Mouse (Mus musculus) intestine, embryonic 14.5 days (tissue): Measurements from ENCODE around the gene Gm49510. TPM values are rescaled to one million over a fixed set of nuclear protein-coding genes. Genes with fewer than 3 reads are reported as not detected.

Source experiments
- ATAC-seq: fragments of 200-750 bp; cut with Nextera tagmentation; replicated peaks from 2 replicates; pipeline ENCODE4 v1.8.0; 2017; ENCODE audit warnings: low read depth, moderate number of reproducible peaks, moderate TSS enrichment, moderate library complexity; ENCODE audit not compliant: low FRiP score, low TSS enrichment
- DNase-seq: peaks from one replicate; pipeline ENCODE4 v3.0.0-alpha.2; 2018; ENCODE audit warnings: low spot score
- H3K27ac ChIP-seq: fragments of 300-500 bp; sonication (generic); 2 replicates; pipeline ENCODE4 v1.5.1; 2014; ENCODE audit warnings: low read depth, mild to moderate bottlenecking, control low read depth
- H3K27me3 ChIP-seq: fragments of 300-500 bp; sonication (generic); replicated peaks from 2 replicates; pipeline ENCODE4 v1.6.1; 2014; ENCODE audit warnings: low read length, control low read depth; ENCODE audit not compliant: control insufficient read depth, insufficient read depth
- H3K36me3 ChIP-seq: fragments of 300-500 bp; sonication (generic); 2 replicates; pipeline ENCODE4 v1.6.1; 2014; ENCODE audit warnings: low read length, control low read depth; ENCODE audit not compliant: control insufficient read depth, insufficient read depth
- H3K4me1 ChIP-seq: fragments of 300-500 bp; sonication (generic); replicated peaks from 2 replicates; pipeline ENCODE4 v1.6.1; 2014; ENCODE audit warnings: low read length, control low read depth, mixed read lengths; ENCODE audit not compliant: control insufficient read depth, insufficient read depth
- H3K4me2 ChIP-seq: fragments of 300-500 bp; sonication (generic); 2 replicates; pipeline ENCODE4 v1.6.1; 2014; ENCODE audit warnings: low read length
- H3K4me3 ChIP-seq: fragments of 300-500 bp; sonication (generic); 2 replicates; pipeline ENCODE4 v1.5.1; 2014; ENCODE audit warnings: low read depth, low read length, control low read depth, mixed read lengths
- H3K9ac ChIP-seq: fragments of 300-500 bp; sonication (generic); 2 replicates; pipeline ENCODE4 v1.6.1; 2014; ENCODE audit warnings: mild to moderate bottlenecking, low read length
- H3K9me3 ChIP-seq: fragments of 300-500 bp; sonication (generic); 2 replicates; pipeline ENCODE4 v1.6.1; 2016; ENCODE audit warnings: low read length, control low read depth; ENCODE audit not compliant: control insufficient read depth
- WGBS: fragments of 180-500 bp; shearing (Covaris S2); extraction: QIAGEN DNeasy Blood & Tissue Kit; methylation state at CpG from one replicate; pipeline ENCODE4 v1.1.7; 2014; 5-methylcytosine and 5-hydroxymethylcytosine counted together
- polyA plus RNA-seq: library from polyadenylated mRNA; unstranded; fragments of >200 nt; fragmentation: Nextera tagmentation; extraction: Ambion mirVana; gene quantifications from 2 replicates; pipeline ENCODE4 v1.2.1, GENCODE M21; 2014

The Gm49510 gene
- polyA plus RNA-seq, 1 experiment from 2014 or later, result 0.62 TPM

DNA sequence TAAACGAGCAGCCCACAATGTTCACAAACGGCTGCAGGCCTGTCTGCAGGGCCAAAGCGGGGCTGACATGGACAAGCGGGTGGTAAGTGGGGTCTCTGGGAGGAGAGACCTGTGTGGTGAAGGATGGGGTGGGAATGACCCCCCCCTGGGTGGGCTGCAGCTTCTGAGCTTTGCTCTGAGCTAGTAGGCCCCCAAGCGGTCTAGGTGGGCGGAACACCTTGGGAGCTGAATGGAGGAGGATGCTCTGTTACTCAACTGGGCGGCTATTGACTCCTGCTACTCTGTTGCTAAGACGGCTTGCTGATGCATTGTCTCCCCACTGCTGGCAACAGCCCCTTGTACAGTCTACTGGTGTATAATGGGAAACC, 1.9 kb downstream of the Gm49510 start:
- Histone ChIP-seq H3K27ac (peak overlapping the region; percentile 48; the same call in 1 of the 2 replicates), H3K36me3 (peaks cover 37% of the 10 kb centered on the region), H3K4me3 (peak overlapping the region; percentile 78), H3K4me1 (peaks cover 29% of the 10 kb centered on the region), H3K4me2 (peak overlapping the region; percentile 71), H3K9me3 (no peaks in the 10 kb centered on the region), H3K9ac (no peak overlapping the region), H3K27me3 (no peaks in the 10 kb centered on the region)
- ATAC-seq (no peak), DNase-seq (peak; percentile 61)
- WGBS, result 46% methylated on average over 8 of the region's 8 CpGs

DNA sequence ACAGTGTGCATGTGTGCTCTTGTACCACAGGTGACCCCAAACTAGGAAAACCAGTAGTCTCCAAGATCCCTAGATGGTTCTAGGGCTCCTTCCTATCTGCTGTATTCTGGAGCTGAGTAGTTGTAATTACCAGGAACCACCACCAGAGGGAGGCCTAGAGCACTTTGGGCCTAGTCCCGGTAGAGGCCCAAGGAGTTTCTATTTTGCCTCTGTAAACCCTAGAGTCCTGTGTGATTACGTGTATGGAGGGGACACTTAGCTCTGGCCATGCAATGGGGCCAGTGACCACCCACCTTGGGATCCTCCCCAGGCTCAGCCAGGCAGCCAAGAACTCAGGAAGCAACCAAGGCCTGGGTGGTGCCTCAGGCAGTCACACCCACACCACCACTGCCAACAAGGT, 3.8 kb downstream of the Gm49510 start:
- no peak overlapping the region for H3K4me2 ChIP-seq

DNA sequence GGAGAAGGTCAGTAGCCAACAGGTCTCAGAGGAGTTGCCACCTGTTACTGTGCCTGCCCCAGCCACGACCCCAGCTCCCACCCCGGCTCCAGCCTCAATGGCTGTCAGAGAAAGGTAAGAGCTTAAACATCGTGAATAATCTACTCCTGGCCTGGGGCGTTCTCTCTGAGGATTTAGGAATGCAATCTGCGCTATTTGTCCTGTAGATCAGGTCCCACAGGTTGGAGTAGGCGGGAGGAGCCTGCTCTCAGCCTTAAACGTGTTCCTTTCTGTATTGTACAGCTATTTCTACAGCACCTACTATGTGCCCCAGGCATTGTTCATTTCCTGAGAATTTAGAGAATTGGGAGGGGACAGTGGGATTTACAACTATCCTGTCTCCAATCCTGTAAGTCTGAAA, 8.9 kb downstream of the Gm49510 start:
- H3K9ac ChIP-seq, result no peak overlapping the region
- no peak for DNase-seq
- 76% methylated on average over 7 of the region's 7 CpGs for WGBS
- H3K4me2 ChIP-seq, result no peak overlapping the region
- no peaks in the 10 kb centered on the region for H3K9me3 ChIP-seq
- no peaks in the 10 kb centered on the region for H3K4me1 ChIP-seq
- no peak for ATAC-seq
- H3K27ac ChIP-seq, result no peak overlapping the region
- H3K27me3 ChIP-seq, result no peaks in the 10 kb centered on the region
- peaks cover 93% of the 10 kb centered on the region for H3K36me3 ChIP-seq
- H3K4me3 ChIP-seq, result no peak overlapping the region

More for the DNA sequence above, 3.8 kb downstream of the Gm49510 start:
- WGBS, result 8% methylated on average over 2 of the region's 2 CpGs
- Histone ChIP-seq H3K9ac (no peak overlapping the region), H3K4me1 (peaks cover 24% of the 10 kb centered on the region), H3K9me3 (no peaks in the 10 kb centered on the region), H3K4me3 (no peak overlapping the region), H3K27me3 (no peaks in the 10 kb centered on the region), H3K36me3 (peaks cover 56% of the 10 kb centered on the region), H3K27ac (no peak overlapping the region)
- ATAC-seq (no peak), DNase-seq (peak; percentile 92)

DNA sequence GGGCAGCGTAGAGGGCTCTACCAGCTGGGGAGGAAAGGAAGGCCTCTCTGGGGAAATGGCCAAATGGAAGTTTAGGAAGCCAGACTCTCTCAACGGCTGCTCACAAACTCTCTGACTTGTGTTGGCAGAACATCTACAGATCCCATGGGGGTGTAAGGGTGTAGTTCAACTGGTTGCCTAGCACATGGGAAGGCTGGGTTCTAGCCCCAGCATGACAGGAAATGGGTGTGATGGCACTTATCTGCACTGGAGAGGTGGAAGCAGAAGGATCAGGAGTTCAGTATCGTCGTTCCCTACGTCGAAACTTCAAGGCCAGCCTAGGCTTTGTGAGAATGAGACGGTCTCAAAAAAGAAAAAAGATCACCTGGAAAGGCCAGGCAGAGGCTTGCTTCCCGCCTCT, 9.5 kb downstream of the Gm49510 start:
- Histone ChIP-seq H3K27ac (no peak overlapping the region), H3K4me3 (no peak overlapping the region), H3K36me3 (peaks cover 87% of the 10 kb centered on the region), H3K9ac (no peak overlapping the region), H3K27me3 (no peaks in the 10 kb centered on the region), H3K4me1 (no peaks in the 10 kb centered on the region), H3K9me3 (no peaks in the 10 kb centered on the region), H3K4me2 (no peak overlapping the region)
- DNase-seq (no peak), ATAC-seq (no peak)
- WGBS, result 88% methylated on average over 8 of the region's 8 CpGs

DNA sequence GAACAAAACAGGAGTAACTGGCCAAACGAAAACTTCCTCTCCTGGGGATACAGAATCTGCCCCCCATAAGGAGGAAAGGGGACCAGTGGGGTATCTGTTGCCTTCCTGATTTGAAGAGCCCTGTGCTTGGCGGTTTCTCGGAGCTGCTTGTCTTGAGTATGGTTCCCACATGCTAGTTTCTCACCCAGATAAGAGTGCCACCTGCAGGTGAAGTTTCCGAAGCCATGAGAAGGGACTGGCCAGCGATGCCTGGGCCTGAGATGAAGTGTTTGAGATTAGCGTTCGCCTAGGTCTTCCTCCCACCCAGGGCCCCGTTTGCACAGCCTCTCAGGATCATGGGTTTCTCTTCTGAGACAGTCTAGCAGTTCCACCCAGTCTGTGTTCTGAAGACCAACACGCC, 12.6 kb downstream of the Gm49510 start:
- ATAC-seq, result no peak
- H3K27me3 ChIP-seq, result no peaks in the 10 kb centered on the region
- no peaks in the 10 kb centered on the region for H3K9me3 ChIP-seq
- H3K36me3 ChIP-seq, result peaks cover 57% of the 10 kb centered on the region
- 35% methylated on average over 9 of the region's 9 CpGs for WGBS
- H3K27ac ChIP-seq, result no peak overlapping the region
- H3K4me3 ChIP-seq, result no peak overlapping the region
- DNase-seq, result no peak
- H3K4me2 ChIP-seq, result no peak overlapping the region
- H3K9ac ChIP-seq, result no peak overlapping the region
- peaks cover 24% of the 10 kb centered on the region for H3K4me1 ChIP-seq

DNA sequence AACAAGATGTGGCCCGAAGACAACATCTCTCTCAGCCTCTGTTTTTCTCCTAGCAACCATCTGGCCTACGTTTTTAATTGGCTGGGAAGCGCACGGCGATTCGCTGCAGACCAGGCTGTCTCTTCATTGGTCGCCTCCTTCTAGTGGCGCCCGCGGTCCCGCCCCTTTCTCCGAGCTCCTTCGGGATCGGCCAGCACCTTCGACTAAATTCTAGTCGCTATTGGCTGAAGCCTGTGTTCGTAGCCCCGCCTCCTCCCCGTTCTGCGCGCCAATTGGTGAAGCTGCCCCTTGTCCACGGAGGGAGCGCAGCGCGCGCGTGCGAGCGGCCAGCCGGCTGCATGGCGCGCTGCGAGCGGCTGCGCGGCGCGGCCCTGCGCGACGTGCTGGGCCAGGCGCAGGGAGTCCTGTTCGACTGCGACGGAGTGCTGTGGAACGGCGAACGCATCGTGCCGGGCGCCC, 14.2 kb downstream of the Gm49510 start, which contains the start of gene Pdxp:
Pdxp (plus strand) TSS at position 288 of the 459 bp plus-strand sequence.
- Histone ChIP-seq H3K27me3 (no peaks in the 10 kb centered on the region), H3K9me3 (no peaks in the 10 kb centered on the region), H3K4me2 (peak within 1 kb of the TSS; percentile 97), H3K4me1 (peaks cover 24% of the 10 kb centered on the region), H3K4me3 (peak within 1 kb of the TSS; percentile 71), H3K36me3 (peaks cover 44% of the 10 kb centered on the region), H3K9ac (peak within 1 kb of the TSS; percentile 69), H3K27ac (peak within 1 kb of the TSS; percentile 87)
- under 1% methylated on average over 51 of the region's 51 CpGs for WGBS
- peak; percentile 96 for DNase-seq
- ATAC-seq, result peak; percentile 92

DNA sequence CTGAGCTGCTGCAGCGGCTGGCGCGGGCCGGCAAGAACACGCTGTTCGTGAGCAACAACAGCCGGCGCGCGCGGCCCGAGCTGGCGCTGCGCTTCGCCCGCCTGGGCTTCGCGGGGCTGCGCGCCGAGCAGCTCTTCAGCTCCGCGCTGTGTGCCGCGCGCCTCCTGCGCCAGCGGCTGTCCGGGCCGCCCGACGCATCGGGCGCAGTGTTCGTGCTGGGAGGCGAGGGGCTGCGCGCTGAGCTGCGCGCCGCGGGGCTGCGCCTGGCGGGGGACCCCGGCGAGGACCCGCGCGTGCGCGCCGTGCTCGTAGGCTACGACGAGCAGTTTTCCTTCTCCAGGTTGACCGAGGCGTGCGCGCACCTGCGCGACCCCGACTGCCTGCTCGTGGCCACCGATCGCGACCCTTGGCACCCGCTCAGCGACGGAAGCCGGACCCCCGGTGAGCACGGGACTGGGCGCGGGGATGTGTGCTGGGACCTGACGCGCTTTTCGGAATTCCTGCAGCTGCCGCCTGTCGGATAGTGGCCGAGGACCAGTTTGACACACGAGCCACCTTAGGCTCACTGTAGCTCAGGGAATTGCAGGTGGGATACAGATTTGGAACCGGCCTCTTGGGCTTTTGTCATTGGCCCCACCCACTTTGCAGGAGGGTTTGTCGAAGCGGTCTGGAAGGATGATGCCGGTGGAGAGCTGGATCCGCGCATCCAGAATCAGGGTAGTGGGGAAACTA, 14.8 kb downstream of the Gm49510 start:
- peaks cover 43% of the 10 kb centered on the region for H3K36me3 ChIP-seq
- peaks cover 24% of the 10 kb centered on the region for H3K4me1 ChIP-seq
- H3K9me3 ChIP-seq, result no peaks in the 10 kb centered on the region
- no peaks in the 10 kb centered on the region for H3K27me3 ChIP-seq
- ATAC-seq (peak; percentile 57), DNase-seq (peak; percentile 73)
- peak overlapping the region; percentile 97 for H3K4me2 ChIP-seq
- peak overlapping the region; percentile 69 for H3K9ac ChIP-seq
- H3K4me3 ChIP-seq, result peak overlapping the region; percentile 71
- peak overlapping the region; percentile 87 for H3K27ac ChIP-seq
- under 1% methylated on average over 85 of the region's 87 CpGs for WGBS

DNA sequence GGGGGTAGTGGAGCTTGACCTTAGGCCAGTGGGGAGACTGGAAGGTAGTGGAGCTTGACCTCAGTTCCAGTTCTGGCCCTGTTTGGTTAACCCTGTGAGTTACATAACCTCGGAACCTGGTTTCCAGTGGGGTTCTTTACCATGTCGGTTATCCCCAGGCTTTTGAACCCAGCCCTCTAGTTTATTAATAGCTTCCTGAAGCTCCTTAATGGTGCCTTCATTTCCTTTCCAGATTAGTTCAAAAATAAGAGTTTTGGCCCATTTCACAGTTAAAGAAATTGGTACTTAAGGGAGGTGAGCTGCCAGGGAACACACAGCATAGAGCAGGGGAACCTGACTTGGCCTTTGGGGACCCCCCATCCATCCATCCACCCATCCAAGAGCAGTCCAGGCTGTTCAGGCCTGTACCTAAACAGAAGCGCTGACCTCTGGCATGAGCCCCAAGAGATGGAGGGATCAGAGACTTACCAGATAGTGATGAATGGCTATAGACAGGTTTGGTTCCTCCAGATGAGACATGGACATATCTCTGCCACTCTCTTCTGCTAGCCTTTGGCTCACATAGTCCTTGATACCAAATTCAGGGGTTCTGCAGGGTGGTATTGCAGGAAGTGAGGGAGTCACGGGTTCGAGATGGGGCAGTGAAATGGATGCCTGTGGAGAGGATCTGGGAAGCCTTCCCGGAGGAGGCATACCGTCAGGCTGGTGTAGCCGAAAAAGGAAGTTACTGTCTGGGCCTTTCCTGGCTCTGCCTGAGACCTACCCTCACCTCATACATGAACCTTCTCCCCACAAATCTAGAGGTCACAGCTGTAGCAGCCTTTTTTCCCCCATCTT, 15.6 kb downstream of the Gm49510 start:
- WGBS, result 54% methylated on average over 8 of the region's 8 CpGs
- Histone ChIP-seq H3K4me2 (peak overlapping the region; percentile 97), H3K4me1 (peaks cover 24% of the 10 kb centered on the region), H3K9me3 (no peaks in the 10 kb centered on the region), H3K27ac (no peak overlapping the region), H3K36me3 (peaks cover 43% of the 10 kb centered on the region), H3K4me3 (peak overlapping the region; percentile 71), H3K9ac (peak overlapping the region; percentile 69), H3K27me3 (no peaks in the 10 kb centered on the region)
- DNase-seq (no peak), ATAC-seq (no peak)
